7 mouse cellular contexts compared by ENCODE assay signal in the genomic region with DNA sequence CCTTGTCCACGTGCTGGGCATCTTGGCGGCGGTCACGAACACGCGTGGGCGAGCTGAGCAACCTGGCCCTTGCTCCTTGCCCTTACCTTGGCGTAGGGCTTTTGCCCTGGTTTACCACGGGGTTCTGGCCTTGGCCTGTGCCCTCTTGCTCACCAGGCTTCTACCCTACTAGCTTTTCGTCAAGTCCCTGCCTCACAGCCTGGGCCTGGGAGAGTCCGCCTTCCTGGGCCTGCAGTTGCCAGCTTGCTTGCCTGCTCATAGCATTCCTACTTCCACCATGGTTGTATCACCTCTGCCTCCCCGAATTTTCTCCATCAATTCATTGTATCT. TPM values are rescaled to one million over a fixed set of nuclear protein-coding genes. Genes with fewer than 3 reads are reported as not detected.
DNase-seq lines count a peak whose midpoint lies in the region; ATAC-seq and TF ChIP-seq lines count a peak whose summit lies in the region.

No protein-coding gene starts in this region.

- H3K4me1 ChIP-seq in lung, adult 2 months (ENCODE audit: control insufficient read depth, insufficient read depth, low read length) = peaks cover 6% of the 10 kb centered on the region; the same call in 1 of the 2 replicates
- H3K4me1 ChIP-seq in embryonic facial prominence, embryonic 15.5 days = peaks cover 29% of the 10 kb centered on the region
- H3K4me1 ChIP-seq in limb, embryonic 11.5 days (ENCODE audit: control insufficient read depth, insufficient read depth, low read length) = peaks cover 2% of the 10 kb centered on the region; the same call in 1 of the 2 replicates
- H3K4me1 ChIP-seq in olfactory bulb, adult 2 months (ENCODE audit: control insufficient read depth, insufficient read depth, low read length) = peaks cover 7% of the 10 kb centered on the region; the same call in 1 of the 2 replicates

- TF ChIP-seq CTCF in lung, adult 2 months (IDR thresholded peaks at IDR 0.05; ENCODE audit: insufficient read depth, low read length) = no peak
- no peak for TF ChIP-seq CTCF in olfactory bulb, adult 2 months (IDR thresholded peaks at IDR 0.05; ENCODE audit: insufficient read depth, low read depth, low read length)

- no peak for TF ChIP-seq POLR2A in lung, adult 2 months (IDR thresholded peaks at IDR 0.05; ENCODE audit: borderline replicate concordance, extremely low read depth, low read depth, low read length)
- no peak for TF ChIP-seq POLR2A in olfactory bulb, adult 2 months (IDR thresholded peaks at IDR 0.05; ENCODE audit: insufficient read depth, low read depth, low read length)

- H3K9me3 ChIP-seq in embryonic facial prominence, embryonic 15.5 days (replicated peaks) = no peaks in the 10 kb centered on the region
- no peaks in the 10 kb centered on the region for H3K9me3 ChIP-seq in limb, embryonic 11.5 days (ENCODE audit: control insufficient read depth, low read length)

- DNase-seq in lung, adult 2 months = no peak
- DNase-seq in lung, adult 18-20 months = no peak
- no peak for DNase-seq in limb, embryonic 11.5 days (ENCODE audit: low spot score)
- DNase-seq in adipocyte (ENCODE audit: low spot score) = no peak
- no peak for DNase-seq in ovary, postnatal 36 days (ENCODE audit: low spot score)

- peak overlapping the region; percentile 91 for H3K4me2 ChIP-seq in embryonic facial prominence, embryonic 15.5 days (replicated peaks)
- peak overlapping the region; percentile 92 for H3K4me2 ChIP-seq in limb, embryonic 11.5 days (ENCODE audit: low read depth, severe bottlenecking)

- peak overlapping the region; percentile 80 for H3K9ac ChIP-seq in embryonic facial prominence, embryonic 15.5 days
- H3K9ac ChIP-seq in limb, embryonic 11.5 days (ENCODE audit: low read length) = peak overlapping the region; percentile 86

- H3K4me3 ChIP-seq in lung, adult 2 months (replicated peaks; ENCODE audit: extremely low read depth, low read depth, low read length) = peak overlapping the region; percentile 84
- peak overlapping the region; percentile 98 for H3K4me3 ChIP-seq in embryonic facial prominence, embryonic 15.5 days (replicated peaks)
- H3K4me3 ChIP-seq in limb, embryonic 11.5 days (ENCODE audit: low read depth, low read length) = peak overlapping the region; percentile 52
- H3K4me3 ChIP-seq in olfactory bulb, adult 2 months (ENCODE audit: insufficient read depth, low read depth, low read length) = peak overlapping the region; percentile 69

- no peaks in the 10 kb centered on the region for H3K27me3 ChIP-seq in embryonic facial prominence, embryonic 15.5 days
- H3K27me3 ChIP-seq in limb, embryonic 11.5 days (ENCODE audit: control insufficient read depth, insufficient read depth, low read length) = no peaks in the 10 kb centered on the region

- peak overlapping the region; percentile 99 for H3K27ac ChIP-seq in embryonic facial prominence, embryonic 15.5 days (replicated peaks)
- H3K27ac ChIP-seq in limb, embryonic 11.5 days (replicated peaks; ENCODE audit: low read depth, low read length) = peak overlapping the region; percentile 96
- peak overlapping the region; percentile 99 for H3K27ac ChIP-seq in olfactory bulb, adult 2 months (ENCODE audit: insufficient read depth, low read depth, low read length)

- H3K36me3 ChIP-seq in embryonic facial prominence, embryonic 15.5 days = no peaks in the 10 kb centered on the region
- H3K36me3 ChIP-seq in limb, embryonic 11.5 days (ENCODE audit: control insufficient read depth, insufficient read depth, low read length) = no peaks in the 10 kb centered on the region

- 3% methylated on average over 12 of the region's 12 CpGs for WGBS in lung, adult 2 months
- 3% methylated on average over 12 of the region's 12 CpGs for WGBS in embryonic facial prominence, embryonic 15.5 days
- 3% methylated on average over 12 of the region's 12 CpGs for WGBS in limb, embryonic 11.5 days
- 3% methylated on average over 12 of the region's 12 CpGs for WGBS in olfactory bulb, adult 2 months

- no peak for ATAC-seq in embryonic facial prominence, embryonic 15.5 days (ENCODE audit: insufficient number of reproducible peaks, low FRiP score, low TSS enrichment, low read depth)
- peak; percentile 8; the same call in 1 of the 2 replicates for ATAC-seq in limb, embryonic 11.5 days (ENCODE audit: insufficient number of reproducible peaks, low FRiP score, low TSS enrichment, low read depth)

RNA-seq across cellular contexts. Expression of a gene that starts 0.8 kb away (rescaled TPM):
- 17.0 and 26.4 TPM in 2 replicates for polyA plus RNA-seq in lung, adult 2 months (2012; rRNA removed)
- 13.0 and 15.5 TPM in 2 replicates for polyA plus RNA-seq in embryonic facial prominence, embryonic 15.5 days (2015; fragmentation: Nextera tagmentation; extraction: Ambion mirVana)
- 10.7 and 12.2 TPM in 2 replicates for polyA plus RNA-seq in limb, embryonic 11.5 days (2014; fragmentation: Nextera tagmentation; extraction: Ambion mirVana)
- 296 and 688 TPM in 2 replicates for polyA plus RNA-seq in olfactory bulb, adult 2 months (2012; ENCODE audit: insufficient read depth, insufficient read length, low replicate concordance, missing spikeins)

RNA-seq across cellular contexts. Expression of a gene that starts 52.5 kb away (rescaled TPM):
- polyA plus RNA-seq in lung, adult 2 months (2012; rRNA removed) = 14.7 and 21.4 TPM in 2 replicates
- polyA plus RNA-seq in embryonic facial prominence, embryonic 15.5 days (2015; fragmentation: Nextera tagmentation; extraction: Ambion mirVana) = 18.2 and 18.4 TPM in 2 replicates
- 13.7 and 14.4 TPM in 2 replicates for polyA plus RNA-seq in limb, embryonic 11.5 days (2014; fragmentation: Nextera tagmentation; extraction: Ambion mirVana)
- polyA plus RNA-seq in olfactory bulb, adult 2 months (2012; ENCODE audit: insufficient read depth, insufficient read length, low replicate concordance, missing spikeins) = not detected in 2 replicates

Comparison
In these comparisons a context has a peak if more than half of its experiments do, and no peak if none do; other contexts are left out.
1. RNA of a gene that starts 0.8 kb away (polyA plus RNA-seq): 296 to 688 TPM in olfactory bulb, adult 2 months; 17.0 to 26.4 TPM in lung, adult 2 months, 13.0 to 15.5 TPM in embryonic facial prominence, embryonic 15.5 days and 10.7 to 12.2 TPM in limb, embryonic 11.5 days; every median in the first group is over 10 times any median in the second.
2. RNA of a gene that starts 52.5 kb away (polyA plus RNA-seq): 18.2 to 18.4 TPM in embryonic facial prominence, embryonic 15.5 days, 14.7 to 21.4 TPM in lung, adult 2 months and 13.7 to 14.4 TPM in limb, embryonic 11.5 days; not detected in olfactory bulb, adult 2 months; every median in the first group is over 10 times any median in the second.
3. Peak in every context shown above with its lines, with median percentiles within 50 percentile points of each other: H3K4me3 ChIP-seq and H3K27ac ChIP-seq.